Mouse (Mus musculus) regulatory T cell (primary cell): ENCODE data around the gene Ppp2r2d.

Experiments
- in situ Hi-C: fragments of 300-600 bp; cut with MboI, MseI; formaldehyde crosslinking; loops from one replicate; pipeline ENCODE4 v1.15.1; 2025; ENCODE audit warnings: high pct_unique_total_duplicates

The Ppp2r2d gene

DNA sequence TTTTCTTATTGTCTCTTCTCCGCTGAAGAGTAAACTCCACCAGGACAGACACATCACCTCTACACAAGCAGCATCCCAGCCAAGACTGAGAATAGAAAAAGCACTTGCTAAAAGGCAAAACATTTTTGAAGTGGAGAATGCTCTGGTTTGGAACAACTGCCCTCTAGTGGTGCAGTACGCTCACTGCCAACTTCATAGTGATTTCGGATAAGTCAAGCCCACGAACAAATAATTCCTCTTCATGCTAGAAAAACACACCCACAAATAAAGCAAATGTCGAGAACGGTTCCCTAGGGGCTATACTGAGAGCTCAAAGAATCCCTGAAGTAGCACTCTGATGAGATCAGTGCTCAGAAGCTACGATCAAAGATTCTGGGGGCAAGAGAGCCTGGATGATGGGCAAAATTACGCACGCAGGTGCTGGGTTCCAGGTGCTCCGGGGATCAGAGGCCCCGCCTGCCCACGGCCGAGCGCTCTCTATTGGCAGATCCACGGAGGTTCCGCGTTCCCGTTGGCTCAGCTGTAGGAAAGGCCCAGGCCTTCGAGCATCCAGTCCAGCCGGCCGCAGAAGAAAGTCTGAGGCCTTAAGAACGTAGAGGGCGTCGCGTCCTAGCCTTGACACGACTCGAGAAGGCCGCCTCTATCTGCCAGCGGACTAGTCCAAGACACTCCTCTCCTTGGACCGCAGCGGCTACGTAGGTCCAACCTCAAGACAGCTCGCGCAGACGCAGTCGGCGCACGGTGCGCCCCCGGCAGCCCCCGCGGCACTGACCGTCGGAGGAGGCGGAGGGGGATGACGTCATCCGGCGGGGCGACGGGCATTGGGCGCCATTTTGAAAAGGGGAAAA, at the start of gene Ppp2r2d, which contains the start of gene Mapk1ip1:
Gene Ppp2r2d (plus strand): TSS at position 536 of the 848 bp plus-strand sequence.
Gene Mapk1ip1 (minus strand): TSS at position 730 of the 848 bp plus-strand sequence.
- in situ Hi-C loops = loop anchor here (5.0 kb wide), 1 partner anchor 367 kb away; the partner anchor contains the start of genes Lrrc27 and Stk32c

DNA sequence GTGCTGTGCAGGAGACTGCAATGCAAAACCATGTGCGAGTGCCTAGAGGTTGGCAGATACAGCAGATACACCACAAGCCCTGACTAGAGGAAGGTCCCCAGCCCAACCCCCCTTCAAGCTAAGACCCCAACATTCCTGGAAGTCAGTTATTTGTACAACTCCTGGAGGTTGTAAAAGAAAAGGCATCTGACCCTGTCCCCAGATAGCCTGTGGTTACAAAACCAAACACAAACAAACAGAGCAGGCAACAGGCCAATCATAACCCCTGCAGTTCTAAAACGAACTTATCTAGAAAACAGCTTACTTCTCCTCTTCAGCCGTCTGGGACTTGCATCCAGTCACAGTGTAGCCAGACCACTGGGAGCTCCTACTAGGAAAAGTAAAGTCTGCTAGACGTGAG, 42.5 kb upstream of the Ppp2r2d start:
- in situ Hi-C loops = no loop called here

DNA sequence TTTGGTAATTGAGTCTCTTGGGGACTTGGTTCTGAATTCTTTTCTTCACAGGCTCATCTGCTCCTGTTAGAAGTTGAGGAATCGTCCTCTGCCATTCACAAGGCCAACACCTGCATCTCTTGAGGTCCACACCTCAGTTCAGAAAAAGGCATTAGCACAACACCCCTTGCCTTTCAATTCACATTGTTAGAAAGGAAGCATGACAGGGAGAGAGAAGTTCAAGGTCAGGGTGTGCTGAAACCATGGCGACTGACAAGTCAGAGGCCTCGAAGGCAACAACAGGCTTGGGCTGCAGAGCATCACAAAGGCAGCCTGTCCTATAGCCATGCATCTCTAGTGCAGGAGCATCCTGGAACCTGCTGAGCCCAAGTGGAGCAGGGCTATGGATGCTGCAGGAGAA, 38.7 kb upstream of the Ppp2r2d start:
- in situ Hi-C loops = no loop called here

DNA sequence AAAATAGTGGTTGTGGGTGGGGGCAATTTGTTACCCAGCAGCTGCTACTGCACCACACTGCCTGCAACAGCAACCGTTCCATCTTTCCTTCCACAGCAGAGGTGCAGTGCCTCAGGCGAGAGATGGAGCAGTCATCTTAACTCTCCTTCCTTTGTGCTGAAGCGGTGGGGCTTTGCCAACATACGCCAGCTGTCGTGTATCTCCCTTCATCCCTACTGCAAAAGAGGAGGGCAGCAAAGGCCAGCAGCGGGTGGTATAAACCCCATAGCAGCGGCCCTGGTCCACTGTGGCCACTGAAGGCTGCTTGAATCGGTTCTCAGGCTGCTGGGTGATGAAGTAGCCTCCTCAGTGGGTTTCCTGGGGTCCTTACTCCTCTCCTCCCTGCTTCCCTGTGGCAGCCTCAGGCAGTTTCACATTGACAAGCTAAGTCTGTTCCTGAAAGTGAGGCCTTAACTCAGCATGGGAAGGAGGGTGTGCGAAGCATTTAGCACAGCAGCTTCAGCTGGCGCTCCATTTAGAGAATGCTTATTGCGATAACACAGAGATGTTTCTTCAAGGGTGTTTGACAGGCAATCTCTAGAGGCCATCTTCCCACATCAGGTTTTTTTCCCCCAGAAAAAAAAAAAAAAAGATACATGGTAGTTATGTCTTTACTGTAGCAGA, 32.5 kb upstream of the Ppp2r2d start:
- in situ Hi-C loops = no loop called here

DNA sequence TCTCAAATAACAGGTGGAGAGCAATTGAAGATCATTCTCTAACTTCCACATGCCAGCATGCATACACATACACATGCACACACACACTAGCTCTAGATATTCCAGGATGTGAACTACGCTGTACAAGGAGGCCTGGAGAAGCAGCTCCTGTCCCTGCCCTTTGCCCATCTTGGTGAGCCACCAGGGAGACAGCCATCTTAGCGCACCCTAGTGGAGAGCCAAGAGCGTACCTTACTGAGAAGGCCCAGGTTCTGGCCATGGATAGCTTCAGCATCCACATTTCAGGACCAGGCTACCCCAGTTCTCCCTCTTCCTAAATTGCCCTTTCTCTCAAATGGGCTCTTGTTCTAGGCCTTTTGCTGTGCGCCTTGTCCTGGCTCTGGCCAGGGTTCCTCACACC, 27.6 kb upstream of the Ppp2r2d start:
- in situ Hi-C loops = no loop called here

DNA sequence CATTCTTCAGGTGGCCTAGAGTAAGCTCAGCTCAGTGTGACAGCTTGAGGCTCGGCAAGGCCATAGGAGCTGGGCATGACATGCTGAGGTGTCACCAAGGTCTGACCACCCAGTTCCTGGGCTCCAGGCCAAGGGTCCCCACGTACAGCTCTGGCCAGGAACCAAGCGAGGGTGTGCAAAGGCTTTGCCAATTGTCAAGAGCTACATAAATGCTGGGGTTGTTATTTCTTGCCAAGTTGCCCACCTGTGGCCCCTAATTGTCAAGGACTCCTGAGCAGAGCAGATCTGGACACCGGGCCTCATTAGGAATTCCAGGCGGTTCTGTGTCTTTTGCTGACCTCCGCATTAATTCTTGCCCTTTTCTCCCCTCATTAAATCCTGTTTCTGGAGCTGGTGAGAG, 21.5 kb upstream of the Ppp2r2d start:
- in situ Hi-C loops = no loop called here

DNA sequence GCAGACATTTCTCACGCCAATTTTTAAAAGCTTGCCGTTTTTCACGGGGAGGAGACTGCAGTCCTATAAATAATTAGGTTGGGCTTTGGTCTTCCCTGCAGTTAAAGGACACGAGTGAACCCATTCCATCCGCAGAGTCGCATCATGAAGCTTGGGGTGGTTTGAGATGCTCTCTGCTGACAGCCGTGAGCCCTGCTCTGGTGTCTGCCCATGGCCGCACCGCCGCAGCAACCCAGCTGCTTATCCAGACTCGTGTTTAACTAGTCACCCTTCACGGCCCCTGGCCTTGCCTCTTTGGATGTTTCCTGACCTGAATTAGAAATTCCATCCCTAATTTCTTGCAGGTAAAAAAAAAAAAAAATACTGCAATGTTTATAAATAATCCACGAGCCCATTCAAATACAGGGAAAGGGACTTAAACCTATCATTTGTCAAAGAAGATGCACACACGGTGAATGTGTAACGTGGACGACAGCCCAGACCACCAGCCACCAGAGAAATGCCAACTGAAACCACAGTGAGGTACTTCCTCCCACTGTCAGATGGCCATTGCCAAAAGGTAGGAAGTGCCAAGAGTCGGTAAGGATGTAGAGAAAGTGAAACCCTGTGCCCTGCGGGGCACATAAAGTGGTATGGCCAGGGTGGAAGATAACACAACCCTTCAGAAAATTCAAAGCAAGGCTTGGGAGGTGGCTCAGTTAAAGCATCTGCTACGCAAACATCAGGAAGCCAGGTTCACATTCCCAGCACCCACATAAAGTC, 20.7 kb upstream of the Ppp2r2d start:
- in situ Hi-C loops = no loop called here

DNA sequence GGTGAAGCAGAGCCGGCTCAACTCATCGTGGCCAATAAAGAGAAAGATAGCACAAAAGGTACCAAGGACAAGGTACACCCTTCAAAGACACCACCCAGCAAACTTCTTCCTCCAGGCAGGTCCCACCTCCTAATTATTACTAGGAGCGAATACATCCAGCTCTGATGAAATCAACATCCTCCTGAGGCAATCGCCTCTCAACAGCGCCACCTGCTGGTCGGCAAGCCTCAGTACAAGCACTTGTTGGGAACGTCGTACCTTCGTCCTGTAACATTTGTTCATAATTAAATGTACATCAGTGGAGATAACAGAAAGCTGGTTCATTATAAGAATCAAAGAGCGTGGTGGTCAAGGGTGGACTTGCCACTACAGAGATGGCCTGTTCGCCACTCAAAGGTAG, 18.1 kb upstream of the Ppp2r2d start:
- in situ Hi-C loops = no loop called here

DNA sequence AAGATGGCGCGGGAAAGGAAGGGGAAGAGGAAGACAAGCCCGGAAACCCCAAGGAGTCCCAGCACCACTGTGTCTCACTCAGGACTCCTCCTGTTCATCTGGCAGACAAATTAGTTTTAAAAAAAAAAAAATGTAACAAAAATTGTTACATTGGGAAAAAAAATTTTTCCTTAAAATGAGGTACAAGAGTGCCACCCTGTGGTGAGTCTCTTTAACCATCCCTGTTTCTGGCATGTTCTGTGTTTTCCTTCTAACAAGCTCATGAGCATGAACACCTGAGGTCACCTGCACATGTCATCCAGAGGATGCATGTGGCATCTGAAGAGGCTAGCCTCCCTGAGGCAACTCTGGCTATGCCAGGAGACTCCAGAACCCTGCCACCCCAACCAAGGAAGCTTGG, 10.9 kb upstream of the Ppp2r2d start:
- in situ Hi-C loops = loop anchor here (5.0 kb wide), 1 partner anchor 1358 kb away; no protein-coding TSS in a partner anchor

DNA sequence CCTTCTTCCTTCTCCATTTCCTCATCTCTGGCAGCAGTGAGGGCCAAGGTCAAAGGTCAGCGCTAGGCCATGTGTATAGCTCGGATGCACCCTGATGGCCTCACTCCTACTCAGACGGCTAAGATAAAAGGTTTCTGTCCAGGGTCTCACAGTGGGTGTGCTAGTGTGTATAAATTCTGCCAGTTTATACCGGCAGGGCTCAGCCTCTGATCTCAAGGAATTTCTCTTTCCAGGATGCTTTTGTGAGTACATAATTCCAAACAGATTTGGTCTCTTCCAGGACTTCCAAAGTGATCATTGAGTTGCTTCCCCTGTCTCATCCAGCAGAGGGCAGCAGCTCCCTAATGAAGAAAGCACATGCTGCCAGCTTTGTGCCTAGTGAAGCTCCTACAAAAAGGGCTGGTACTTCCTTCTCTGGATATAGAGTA, 5.3 kb upstream of the Ppp2r2d start:
- in situ Hi-C loops = loop anchor here (5.0 kb wide), 1 partner anchor 82 kb away; no protein-coding TSS in a partner anchor

DNA sequence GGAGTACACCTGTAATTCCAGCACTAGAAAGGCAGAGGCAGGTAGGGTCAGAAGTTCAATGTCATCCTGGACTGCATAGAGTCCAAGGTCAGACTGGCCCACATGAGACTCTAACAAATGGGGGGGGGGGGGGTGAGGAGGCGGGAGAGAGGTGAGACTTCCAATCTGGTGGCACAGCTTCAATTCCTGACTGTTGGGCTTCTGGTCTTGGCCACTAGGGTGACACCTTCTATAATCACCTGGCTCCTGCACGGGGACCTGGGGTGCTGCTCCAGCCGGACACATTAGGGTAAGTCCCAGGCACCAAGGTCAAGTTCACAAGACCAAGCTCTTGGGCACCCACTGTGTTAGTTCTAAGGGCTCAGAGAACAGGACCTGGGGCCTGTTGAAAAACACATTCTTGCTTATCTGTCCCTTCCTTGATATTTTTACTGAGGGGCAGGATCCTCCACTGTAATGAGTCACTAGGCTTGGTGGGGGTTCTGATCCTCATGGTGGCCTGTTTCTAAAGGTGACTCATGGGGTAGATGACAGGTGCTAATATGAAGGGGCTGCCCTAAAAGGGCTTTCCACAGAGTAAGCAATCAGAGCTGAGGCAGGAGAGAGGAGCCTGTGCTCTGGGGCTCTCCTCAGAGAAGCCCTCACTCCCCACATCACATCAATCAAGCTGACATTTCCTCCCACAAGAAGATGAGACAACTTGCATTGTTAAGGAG, 4.3 kb upstream of the Ppp2r2d start:
- in situ Hi-C loops = loop anchor here (5.0 kb wide), 1 partner anchor 81 kb away; no protein-coding TSS in a partner anchor

DNA sequence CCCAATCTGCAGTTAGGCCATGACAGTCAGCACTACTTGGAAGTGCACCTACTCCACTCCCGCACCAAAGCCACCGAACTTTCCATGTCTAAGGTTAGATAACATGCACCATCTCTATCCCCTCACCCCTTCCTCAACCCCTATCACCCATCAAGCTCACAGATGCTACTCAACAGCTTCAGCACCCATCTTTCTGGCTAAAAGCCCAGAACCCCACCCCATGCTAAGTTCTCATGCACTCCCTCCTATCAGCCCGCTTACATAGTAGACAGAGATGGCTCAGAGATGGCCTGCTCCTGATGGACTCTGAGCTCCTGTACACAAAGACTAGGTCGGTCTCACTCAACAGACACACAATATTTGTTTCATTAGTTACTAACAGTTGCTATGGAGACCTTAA, 2.5 kb upstream of the Ppp2r2d start:
- in situ Hi-C loops = loop anchor here (5.0 kb wide), 1 partner anchor 79 kb away; no protein-coding TSS in a partner anchor

DNA sequence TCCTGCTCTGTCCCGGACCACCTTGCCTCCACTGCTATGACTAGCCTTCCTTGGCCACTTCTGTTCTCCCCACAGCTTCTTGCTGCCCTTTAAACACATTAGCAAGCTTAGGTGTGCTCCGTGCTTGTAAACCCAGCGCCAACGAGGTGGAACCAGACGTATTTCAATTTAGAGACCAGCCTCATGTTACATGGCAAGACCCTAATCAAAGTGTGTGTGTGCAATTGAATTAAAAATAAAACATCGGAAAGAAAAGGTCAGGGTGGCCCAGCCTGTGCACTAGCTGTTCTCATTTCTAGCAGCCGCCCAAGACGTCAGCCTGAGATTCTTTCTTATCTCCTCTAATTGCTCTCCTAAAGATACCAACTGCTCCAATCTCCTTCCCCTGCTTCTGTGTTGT, 768 bp upstream of the Ppp2r2d start:
- in situ Hi-C loops = loop anchor here (5.0 kb wide), 1 partner anchor 367 kb away; the partner anchor contains the start of genes Lrrc27 and Stk32c

DNA sequence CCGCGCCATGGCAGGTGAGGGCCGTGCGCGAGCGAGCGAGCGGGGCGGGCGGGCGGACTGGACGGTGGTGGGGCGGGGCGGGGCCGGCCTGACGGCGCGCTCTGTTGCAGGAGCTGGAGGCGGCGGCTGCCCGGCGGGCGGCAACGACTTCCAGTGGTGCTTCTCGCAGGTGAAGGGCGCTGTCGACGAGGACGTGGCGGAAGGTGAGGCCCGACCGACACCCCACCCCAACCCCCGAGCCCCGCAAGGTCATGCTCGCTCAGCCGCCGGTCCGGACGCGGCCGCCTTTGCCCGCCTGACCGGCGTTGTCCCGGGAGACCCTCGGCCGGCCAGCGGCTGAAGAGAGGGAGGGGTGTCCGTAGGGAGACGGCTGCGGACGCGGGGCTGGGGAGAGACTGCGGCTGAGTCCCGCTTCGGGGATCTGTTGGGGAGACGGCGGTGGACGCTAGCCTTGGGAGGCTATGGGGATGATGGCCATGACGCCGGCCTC, 668 bp downstream of the Ppp2r2d start:
- in situ Hi-C loops = loop anchor here (5.0 kb wide), 1 partner anchor 366 kb away; the partner anchor contains the start of genes Lrrc27 and Stk32c

DNA sequence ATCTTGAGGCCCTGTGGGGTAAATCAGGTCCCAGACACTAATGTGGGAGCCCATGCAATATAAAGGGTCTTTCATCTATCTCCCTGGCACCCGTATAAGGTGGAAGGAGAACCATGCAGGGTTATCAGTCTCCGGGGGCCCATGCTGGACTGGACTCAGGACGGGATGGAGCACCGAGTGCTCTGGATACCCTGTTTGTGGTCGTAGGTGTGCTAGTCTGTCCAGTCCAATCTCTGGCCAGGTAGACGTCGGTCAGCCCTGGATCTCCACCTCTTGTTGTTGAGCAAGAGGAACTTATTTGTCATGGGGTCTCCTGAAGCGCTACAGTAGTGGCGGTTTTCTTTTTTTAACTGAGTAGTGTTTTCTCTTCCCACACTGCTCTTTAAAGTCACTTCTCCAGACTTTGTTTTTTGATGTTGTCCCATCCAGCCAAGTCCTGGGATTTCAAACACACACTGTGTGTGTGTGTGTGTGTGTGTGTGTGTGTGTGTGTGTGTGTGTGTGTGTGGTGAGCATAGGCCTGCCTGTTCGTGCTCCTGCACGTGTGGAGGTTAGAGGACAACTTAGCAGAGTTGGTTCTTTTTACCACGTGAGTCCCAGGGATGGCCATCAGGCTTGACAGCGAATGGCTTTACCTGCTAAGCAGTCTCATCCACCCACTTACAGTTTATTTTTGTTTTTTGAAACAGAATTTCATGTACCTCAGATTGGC, 1.6 kb downstream of the Ppp2r2d start:
- in situ Hi-C loops = loop anchor here (5.0 kb wide), 1 partner anchor 365 kb away; the partner anchor contains the start of genes Lrrc27 and Stk32c

DNA sequence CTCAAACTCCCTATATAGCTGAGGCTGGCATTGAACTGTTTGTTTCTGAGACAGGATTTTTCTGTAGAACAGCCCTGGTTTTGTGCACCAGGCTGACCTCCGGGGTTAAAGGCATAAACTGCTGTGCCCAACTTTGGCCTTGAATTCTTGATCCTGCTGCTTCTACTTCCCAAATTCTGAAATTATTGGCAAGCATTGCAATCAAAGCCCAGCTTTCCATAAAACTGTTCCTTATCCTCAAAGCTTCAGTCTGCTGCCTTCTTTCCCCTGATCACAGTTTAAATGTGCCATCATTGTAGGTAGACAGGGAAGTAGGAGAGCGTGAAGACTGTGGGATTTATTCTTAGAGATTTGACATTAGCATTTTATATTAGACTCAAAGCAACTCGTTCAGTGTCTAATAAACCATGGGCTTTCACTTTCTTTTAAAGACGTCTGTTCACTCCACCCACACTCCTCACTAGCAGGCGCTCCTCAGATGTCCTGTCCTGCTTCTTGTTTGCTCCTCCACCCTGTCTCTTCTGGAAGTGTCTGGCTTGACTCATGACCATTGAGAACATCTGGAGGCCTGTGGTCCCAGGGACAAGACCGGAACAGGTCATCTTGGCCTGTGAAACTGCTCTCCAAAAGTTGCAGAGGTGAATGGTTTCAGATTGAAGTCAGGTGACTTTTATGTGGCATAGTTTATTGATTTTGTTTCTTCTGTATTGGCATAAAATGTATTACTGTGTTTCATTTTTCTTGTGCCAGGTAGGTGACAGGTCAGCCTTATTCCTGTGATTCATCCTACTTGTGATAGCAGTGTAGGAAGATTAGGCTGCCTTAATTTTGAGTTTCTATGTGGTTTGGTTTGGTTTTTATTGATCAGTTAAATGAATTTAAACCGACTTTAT, 2.4 kb downstream of the Ppp2r2d start:
- in situ Hi-C loops = loop anchor here (5.0 kb wide), 1 partner anchor 364 kb away; the partner anchor contains the start of genes Lrrc27 and Stk32c

DNA sequence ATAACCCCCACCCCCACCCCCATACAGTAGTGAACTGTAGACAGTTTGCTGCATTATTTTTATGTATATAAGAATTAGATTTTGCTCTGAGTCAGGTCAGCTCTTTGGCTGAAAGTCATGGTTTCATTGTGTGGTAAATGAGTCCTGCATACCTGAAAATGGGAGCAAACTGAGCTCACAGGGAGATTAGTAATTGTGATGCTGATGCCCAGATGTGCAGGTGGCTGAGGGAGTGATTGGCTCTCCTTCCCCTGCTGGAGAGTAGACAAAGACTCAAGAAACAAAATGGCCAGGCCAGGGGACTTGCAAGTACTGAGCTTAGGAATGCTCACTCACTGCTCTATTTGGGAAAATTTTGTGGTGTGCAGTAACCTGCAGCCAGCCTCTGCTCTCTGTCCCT, 4.2 kb downstream of the Ppp2r2d start:
- in situ Hi-C loops = no loop called here

DNA sequence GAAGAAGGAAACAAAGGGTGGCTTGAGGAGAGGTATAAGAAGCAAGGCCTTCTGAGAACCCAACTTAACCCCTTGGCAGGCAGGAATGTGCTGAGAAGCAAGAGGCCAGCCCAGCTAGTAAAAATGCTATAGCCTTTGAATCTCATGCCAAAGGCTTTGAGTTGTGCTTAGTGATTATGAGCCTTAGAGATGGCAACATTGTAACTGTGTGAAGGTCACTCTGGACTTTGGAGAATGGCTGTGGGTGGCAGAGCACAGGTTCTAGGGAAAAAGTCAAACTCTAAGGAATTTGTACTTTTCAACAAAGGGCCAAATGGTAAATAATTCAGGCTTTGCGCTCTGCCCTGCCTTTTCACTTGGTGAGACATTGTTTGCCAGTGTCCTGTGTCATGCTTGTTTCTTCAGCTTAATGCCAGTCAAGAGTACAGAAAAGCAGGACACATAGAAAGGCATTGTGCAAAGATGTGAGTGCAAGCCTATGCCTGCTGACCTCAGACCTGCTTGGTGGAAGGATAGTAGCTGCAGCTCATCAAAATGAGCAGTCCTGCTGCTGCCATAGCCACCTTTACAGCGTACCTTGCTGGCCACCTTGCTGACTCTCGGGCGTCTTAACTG, 7.6 kb downstream of the Ppp2r2d start:
- in situ Hi-C loops = no loop called here
